Mouse (Mus musculus) lung, postnatal 0 days (tissue): Measurements from ENCODE around the gene Osbpl2. TPM values are rescaled to one million over a fixed set of nuclear protein-coding genes. Genes with fewer than 3 reads are reported as not detected.

Source experiments
- ATAC-seq: fragments of 200-750 bp; cut with Nextera tagmentation; 2 replicates; pipeline ENCODE4 v1.8.0; 2017; ENCODE audit warnings: moderate library complexity
- DNase-seq: peaks from one replicate; pipeline ENCODE4 v3.0.0-alpha.2; 2016; ENCODE audit warnings: low spot score
- H3K27ac ChIP-seq: fragments of 300-500 bp; sonication (generic); 2 replicates; pipeline ENCODE4 v1.5.1; 2014; ENCODE audit warnings: antibody characterized with exemption, mild to moderate bottlenecking, low read length, mixed read lengths
- H3K27me3 ChIP-seq: fragments of 300-500 bp; sonication (generic); replicated peaks from 2 replicates; pipeline ENCODE4 v1.6.1; 2014; ENCODE audit warnings: low read length, mixed read lengths; ENCODE audit not compliant: insufficient read depth
- H3K36me3 ChIP-seq: fragments of 300-500 bp; sonication (generic); 2 replicates; pipeline ENCODE4 v1.6.1; 2014; ENCODE audit warnings: low read length, mixed read lengths; ENCODE audit not compliant: insufficient read depth
- H3K4me1 ChIP-seq: fragments of 300-500 bp; sonication (generic); 2 replicates; pipeline ENCODE4 v1.6.1; 2014; ENCODE audit warnings: antibody characterized with exemption, low read depth, low read length, mixed read lengths; ENCODE audit not compliant: insufficient read depth
- H3K4me2 ChIP-seq: fragments of 300-500 bp; sonication (generic); replicated peaks from 2 replicates; pipeline ENCODE4 v1.6.1; 2014; ENCODE audit warnings: low read depth, mild to moderate bottlenecking, low read length, moderate library complexity, mixed read lengths
- H3K4me3 ChIP-seq: fragments of 300-500 bp; sonication (generic); 2 replicates; pipeline ENCODE4 v1.5.1; 2014; ENCODE audit warnings: low read depth, low read length
- H3K9ac ChIP-seq: fragments of 300-500 bp; sonication (generic); replicated peaks from 2 replicates; pipeline ENCODE4 v1.6.1; 2014; ENCODE audit warnings: low read depth, mild to moderate bottlenecking
- H3K9me3 ChIP-seq: fragments of 300-500 bp; sonication (generic); 2 replicates; pipeline ENCODE4 v1.6.1; 2016; ENCODE audit warnings: low read length, mixed read lengths
- CTCF ChIP-seq: IDR thresholded peaks from 2 replicates; pipeline ENCODE4 v1.5.1; 2016; ENCODE audit warnings: antibody characterized with exemption, mild to moderate bottlenecking
- EP300 ChIP-seq: IDR thresholded peaks from 2 replicates; pipeline ENCODE4 v1.6.1; 2016; ENCODE audit warnings: antibody characterized with exemption, mild to moderate bottlenecking, control low read depth
- WGBS: fragments of 180-500 bp; shearing (Covaris S2); extraction: QIAGEN DNeasy Blood & Tissue Kit; methylation state at CpG from one replicate; pipeline ENCODE4 v1.1.7; 2014; 5-methylcytosine and 5-hydroxymethylcytosine counted together
- polyA plus RNA-seq: library from polyadenylated mRNA; unstranded; fragments of >200 nt; fragmentation: Nextera tagmentation; extraction: Ambion mirVana; gene quantifications from 2 replicates; pipeline ENCODE4 v1.2.1, GENCODE M21; 2015

The Osbpl2 gene
- polyA plus RNA-seq, 1 experiment from 2014 or later: 36.1 TPM

GRCm38 (mm10) chr2:180087472-180087871, 31.6 kb upstream of the Osbpl2 start:
- no peak for DNase-seq
- Histone ChIP-seq H3K4me1 (no peaks in the 10 kb centered on the region), H3K4me2 (no peak overlapping the region), H3K36me3 (no peaks in the 10 kb centered on the region), H3K9ac (no peak overlapping the region), H3K4me3 (no peak overlapping the region), H3K27me3 (no peaks in the 10 kb centered on the region), H3K9me3 (no peaks in the 10 kb centered on the region), H3K27ac (no peak overlapping the region)
- TF ChIP-seq CTCF: peak; percentile 39
- TF ChIP-seq EP300: no peak
- ATAC-seq: no peak
- 85% methylated on average over 4 of the region's 4 CpGs for WGBS

GRCm38 (mm10) chr2:180090285-180090684, 28.8 kb upstream of the Osbpl2 start:
- 53% methylated on average over 11 of the region's 11 CpGs for WGBS
- ATAC-seq (no peak), DNase-seq (no peak)
- no peaks in the 10 kb centered on the region for H3K4me1 ChIP-seq
- no peak overlapping the region for H3K4me2 ChIP-seq
- no peak overlapping the region for H3K27ac ChIP-seq
- TF ChIP-seq EP300 (no peak), CTCF (no peak)
- H3K4me3 ChIP-seq: no peak overlapping the region
- H3K36me3 ChIP-seq: no peaks in the 10 kb centered on the region
- H3K9ac ChIP-seq: no peak overlapping the region
- no peaks in the 10 kb centered on the region for H3K27me3 ChIP-seq
- no peaks in the 10 kb centered on the region for H3K9me3 ChIP-seq

GRCm38 (mm10) chr2:180095711-180096110, 23.4 kb upstream of the Osbpl2 start:
- TF ChIP-seq EP300: no peak
- TF ChIP-seq CTCF: no peak
- Histone ChIP-seq H3K4me2 (no peak overlapping the region), H3K4me3 (no peak overlapping the region), H3K9ac (no peak overlapping the region), H3K9me3 (no peaks in the 10 kb centered on the region), H3K27me3 (peaks cover 6% of the 10 kb centered on the region; the same call in 1 of the 2 replicates), H3K4me1 (no peaks in the 10 kb centered on the region), H3K36me3 (no peaks in the 10 kb centered on the region), H3K27ac (no peak overlapping the region)
- no peak for ATAC-seq
- 27% methylated on average over 5 of the region's 5 CpGs for WGBS
- no peak for DNase-seq

- H3K4me3 ChIP-seq: no peak overlapping the region
- H3K4me1 ChIP-seq: no peaks in the 10 kb centered on the region
- WGBS: 43% methylated on average over 3 of the region's 3 CpGs
- H3K36me3 ChIP-seq: no peaks in the 10 kb centered on the region
- no peak overlapping the region for H3K4me2 ChIP-seq
- no peak for DNase-seq
- H3K9ac ChIP-seq: no peak overlapping the region
- ATAC-seq: no peak
- TF ChIP-seq CTCF (no peak), EP300 (no peak)
- no peaks in the 10 kb centered on the region for H3K9me3 ChIP-seq
- no peak overlapping the region for H3K27ac ChIP-seq
- H3K27me3 ChIP-seq: peaks cover 20% of the 10 kb centered on the region
These were observed 21.5 kb upstream of the Osbpl2 start for GRCm38 (mm10) chr2:180097585-180097984.

GRCm38 (mm10) chr2:180098167-180098566, 20.9 kb upstream of the Osbpl2 start:
- Histone ChIP-seq H3K36me3 (no peaks in the 10 kb centered on the region), H3K4me2 (no peak overlapping the region), H3K27ac (no peak overlapping the region), H3K9ac (no peak overlapping the region), H3K4me1 (no peaks in the 10 kb centered on the region), H3K4me3 (no peak overlapping the region), H3K9me3 (no peaks in the 10 kb centered on the region), H3K27me3 (peaks cover 26% of the 10 kb centered on the region)
- TF ChIP-seq CTCF: peak; percentile 40
- no peak for TF ChIP-seq EP300
- 34% methylated on average over 5 of the region's 5 CpGs for WGBS
- ATAC-seq: no peak
- no peak for DNase-seq

GRCm38 (mm10) chr2:180099529-180099928, 19.6 kb upstream of the Osbpl2 start:
- H3K36me3 ChIP-seq: no peaks in the 10 kb centered on the region
- WGBS: 3% methylated on average over 15 of the region's 15 CpGs
- H3K9ac ChIP-seq: no peak overlapping the region
- H3K9me3 ChIP-seq: no peaks in the 10 kb centered on the region
- no peak overlapping the region for H3K27ac ChIP-seq
- peaks cover 8% of the 10 kb centered on the region; the same call in 1 of the 2 replicates for H3K4me1 ChIP-seq
- TF ChIP-seq CTCF (no peak), EP300 (no peak)
- no peak overlapping the region for H3K4me3 ChIP-seq
- no peak for ATAC-seq
- peaks cover 38% of the 10 kb centered on the region for H3K27me3 ChIP-seq
- no peak for DNase-seq
- H3K4me2 ChIP-seq: no peak overlapping the region
